Mouse (Mus musculus) MEL (cell line): ENCODE results near the gene Rnaseh2c. TPM values are rescaled to one million over a fixed set of nuclear protein-coding genes. Genes with fewer than 3 reads are reported as not detected.

Experiments used
- DNase-seq: peaks from one replicate; pipeline ENCODE4 v3.0.0; 2011; ENCODE audit warnings: low read depth, low spot score
- H3K27ac ChIP-seq: 2 replicates; pipeline ENCODE4 v1.5.1; 2012; ENCODE audit warnings: low read depth, mild to moderate bottlenecking, control low read depth, low read length, moderate library complexity; ENCODE audit not compliant: control insufficient read depth
- H3K27me3 ChIP-seq, 2 experiments: fragments of 150-350 bp in 1 of 2; sonication (generic) in 1 of 2; 2 replicates each; pipeline ENCODE4 v1.6.1; 2012; ENCODE audit warnings: low read length in 2 of 2, mild to moderate bottlenecking in 2 of 2, improper control_type of control experiment in 1 of 2, moderate library complexity in 1 of 2; ENCODE audit not compliant: insufficient read depth in 2 of 2, control insufficient read depth in 1 of 2
- H3K36me3 ChIP-seq, 2 experiments: 2 replicates each; pipeline ENCODE4 v1.6.1; 2012 to 2014; ENCODE audit warnings: low read length in 2 of 2, improper control_type of control experiment in 1 of 2, inconsistent platforms in 1 of 2, mild to moderate bottlenecking in 1 of 2; ENCODE audit not compliant: insufficient read depth in 2 of 2, control insufficient read depth in 1 of 2
- H3K4me1 ChIP-seq, 2 experiments: fragments of 150-350 bp in 1 of 2; sonication (generic) in 1 of 2; 2 replicates each; pipeline ENCODE4 v1.6.1; 2012; ENCODE audit warnings: low read length in 2 of 2, improper control_type of control experiment in 1 of 2, mild to moderate bottlenecking in 1 of 2; ENCODE audit not compliant: insufficient read depth in 2 of 2, control insufficient read depth in 1 of 2
- H3K4me3 ChIP-seq, 2 experiments: fragments of 150-350 bp in 1 of 2; sonication (generic) in 1 of 2; 2 replicates each; pipeline ENCODE4 v1.5.1; 2012; ENCODE audit warnings: low read depth in 2 of 2, low read length in 2 of 2, mild to moderate bottlenecking in 2 of 2, moderate library complexity in 2 of 2, control low read depth in 1 of 2, improper control_type of control experiment in 1 of 2; ENCODE audit not compliant: control insufficient read depth in 1 of 2, insufficient read depth in 1 of 2
- H3K79me2 ChIP-seq: 2 replicates; pipeline ENCODE4 v1.6.1; 2012; ENCODE audit warnings: mild to moderate bottlenecking, low read length, moderate library complexity; ENCODE audit not compliant: control insufficient read depth, poor library complexity, insufficient read depth
- H3K9ac ChIP-seq: 2 replicates; pipeline ENCODE4 v1.6.1; 2012; ENCODE audit warnings: low read depth, mild to moderate bottlenecking, control low read depth, low read length, moderate library complexity; ENCODE audit not compliant: control insufficient read depth, poor library complexity, severe bottlenecking
- H3K9me3 ChIP-seq: fragments of 150-350 bp; sonication (generic); replicated peaks from 2 replicates; pipeline ENCODE4 v1.6.1; 2012; ENCODE audit warnings: mild to moderate bottlenecking, low read length, improper control_type of control experiment, moderate library complexity; ENCODE audit not compliant: insufficient read depth
- BHLHE40 ChIP-seq: IDR thresholded peaks from 2 replicates; pipeline ENCODE4 v1.6.1; 2012; ENCODE audit warnings: low read depth, mild to moderate bottlenecking, inconsistent platforms, low read length, improper control_type of control experiment, borderline replicate concordance
- CHD2 ChIP-seq: IDR thresholded peaks from 2 replicates; pipeline ENCODE4 v1.6.1; 2011; ENCODE audit warnings: low read length, improper control_type of control experiment
- E2F4 ChIP-seq: IDR thresholded peaks from 2 replicates; pipeline ENCODE4 v1.6.1; 2011; ENCODE audit warnings: low read depth, low read length, improper control_type of control experiment, borderline replicate concordance
- ELF1 ChIP-seq: IDR thresholded peaks from 2 replicates; pipeline ENCODE4 v1.6.1; 2014; ENCODE audit warnings: low read depth, mild to moderate bottlenecking, inconsistent platforms, low read length, improper control_type of control experiment, moderate library complexity
- EP300 ChIP-seq, 2 experiments: IDR thresholded peaks; 2 replicates each; pipeline ENCODE4 v1.6.1; 2011; ENCODE audit warnings: improper control_type of control experiment in 2 of 2, low read length in 2 of 2, low read depth in 1 of 2, mild to moderate bottlenecking in 1 of 2
- ETS1 ChIP-seq: IDR thresholded peaks from 2 replicates; pipeline ENCODE4 v1.6.1; 2012; ENCODE audit warnings: low read depth, mild to moderate bottlenecking, inconsistent platforms, low read length, improper control_type of control experiment, moderate library complexity
- GABPA ChIP-seq: IDR thresholded peaks from 2 replicates; pipeline ENCODE4 v1.6.1; 2012; ENCODE audit warnings: low read depth, mild to moderate bottlenecking, inconsistent platforms, low read length, improper control_type of control experiment, moderate library complexity
- GATA1 ChIP-seq: IDR thresholded peaks from 2 replicates; pipeline ENCODE4 v1.6.1; 2011; ENCODE audit warnings: low read depth, low read length, improper control_type of control experiment
- HCFC1 ChIP-seq: IDR thresholded peaks from 2 replicates; pipeline ENCODE4 v1.6.1; 2012; ENCODE audit warnings: low read depth, mild to moderate bottlenecking, inconsistent platforms, low read length, improper control_type of control experiment, moderate library complexity
- JUND ChIP-seq: IDR thresholded peaks from 2 replicates; pipeline ENCODE4 v1.6.1; 2011; ENCODE audit warnings: low read depth, mild to moderate bottlenecking, improper control_type of control experiment, low read length
- MAFK ChIP-seq: IDR thresholded peaks from 2 replicates; pipeline ENCODE4 v1.6.1; 2011; ENCODE audit warnings: low read depth, mild to moderate bottlenecking, low read length, improper control_type of control experiment, borderline replicate concordance
- MAX ChIP-seq: IDR thresholded peaks from 2 replicates; pipeline ENCODE4 v1.6.1; 2011; ENCODE audit warnings: low read length, improper control_type of control experiment
- MAZ ChIP-seq: IDR thresholded peaks from 2 replicates; pipeline ENCODE4 v1.6.1; 2012; ENCODE audit warnings: low read depth, mild to moderate bottlenecking, inconsistent platforms, low read length, improper control_type of control experiment
- MEF2A ChIP-seq: IDR thresholded peaks from 2 replicates; pipeline ENCODE4 v1.6.1; 2014; ENCODE audit warnings: low read depth, mild to moderate bottlenecking, inconsistent platforms, low read length, improper control_type of control experiment; ENCODE audit not compliant: poor library complexity, insufficient replicate concordance, severe bottlenecking; ENCODE audit errors: extremely low read depth
- MXI1 ChIP-seq: IDR thresholded peaks from 2 replicates; pipeline ENCODE4 v1.6.1; 2011; ENCODE audit warnings: mild to moderate bottlenecking, low read depth, low read length, improper control_type of control experiment
- MYC ChIP-seq: IDR thresholded peaks from 2 replicates; pipeline ENCODE4 v1.6.1; 2011; ENCODE audit warnings: low read depth, mild to moderate bottlenecking, low read length, improper control_type of control experiment, moderate library complexity
- NELFE ChIP-seq: IDR thresholded peaks from 2 replicates; pipeline ENCODE4 v1.6.1; 2011; ENCODE audit warnings: low read depth, low read length, improper control_type of control experiment
- NRF1 ChIP-seq: IDR thresholded peaks from 2 replicates; pipeline ENCODE4 v1.6.1; 2014; ENCODE audit warnings: low read depth, mild to moderate bottlenecking, inconsistent platforms, low read length, improper control_type of control experiment, moderate library complexity; ENCODE audit not compliant: poor library complexity, insufficient read depth, severe bottlenecking
- POLR2AphosphoS2 ChIP-seq: IDR thresholded peaks from 2 replicates; pipeline ENCODE4 v1.6.1; 2011; ENCODE audit warnings: low read length, improper control_type of control experiment
- RCOR1 ChIP-seq: IDR thresholded peaks from 2 replicates; pipeline ENCODE4 v1.6.1; 2012; ENCODE audit warnings: low read depth, mild to moderate bottlenecking, inconsistent platforms, low read length, improper control_type of control experiment
- SMC3 ChIP-seq: IDR thresholded peaks from 2 replicates; pipeline ENCODE4 v1.6.1; 2011; ENCODE audit warnings: low read depth, low read length, improper control_type of control experiment
- TAL1 ChIP-seq: IDR thresholded peaks from 2 replicates; pipeline ENCODE4 v1.6.1; 2012; ENCODE audit warnings: mild to moderate bottlenecking, inconsistent platforms, low read length, moderate library complexity, mixed read lengths
- TCF12 ChIP-seq: IDR thresholded peaks from 2 replicates; pipeline ENCODE4 v1.6.1; 2014; ENCODE audit warnings: low read depth, mild to moderate bottlenecking, inconsistent platforms, low read length, improper control_type of control experiment, moderate library complexity
- USF1 ChIP-seq: IDR thresholded peaks from 2 replicates; pipeline ENCODE4 v1.6.1; 2014; ENCODE audit warnings: low read depth, mild to moderate bottlenecking, inconsistent platforms, low read length, improper control_type of control experiment, moderate library complexity
- ZMIZ1 ChIP-seq: IDR thresholded peaks from 2 replicates; pipeline ENCODE4 v1.6.1; 2012; ENCODE audit warnings: low read depth, mild to moderate bottlenecking, inconsistent platforms, low read length, improper control_type of control experiment, moderate library complexity
- ZNF384 ChIP-seq: IDR thresholded peaks from 2 replicates; pipeline ENCODE4 v1.6.1; 2012; ENCODE audit warnings: low read depth, mild to moderate bottlenecking, inconsistent platforms, low read length, improper control_type of control experiment
- polyA plus RNA-seq, 2 experiments: library from polyadenylated mRNA; stranded (reverse) in 1 of 2; unstranded in 1 of 2; fragments of >175 nt in 1 of 2; fragments of >200 nt in 1 of 2; gene quantifications; 2 replicates each; pipeline versions ENCODE4 v1.2.1 to v1.2.4; 2012; ENCODE audit warnings: low replicate concordance in 2 of 2, low read depth in 1 of 2; ENCODE audit not compliant: insufficient read length in 2 of 2, insufficient read depth in 1 of 2, missing spikeins in 1 of 2
- total RNA-seq: library from RNA; depleted of rRNA; stranded (reverse); fragments of 300-350 nt; gene quantifications from 2 replicates; pipeline ENCODE4 v1.2.3, GENCODE M21; 2012

Gene Rnaseh2c
- total and polyA plus RNA-seq, 3 experiments = 109 to 165 TPM; not detected in 1

- Histone ChIP-seq H3K9me3 (no peaks in the 10 kb centered on the region), H3K9ac (no peak overlapping the region), H3K36me3 (no peaks in the 10 kb centered on the region), H3K27me3 (no peaks in the 10 kb centered on the region), H3K79me2 (no peaks in the 10 kb centered on the region), H3K27ac (no peak overlapping the region), H3K4me3 (no peak overlapping the region), H3K4me1 (no peaks in the 10 kb centered on the region)
- no peak for DNase-seq
- TF ChIP-seq GATA1 (no peak), JUND (no peak), MXI1 (no peak), TCF12 (no peak), NRF1 (no peak), USF1 (no peak), ELF1 (no peak), POLR2AphosphoS2 (no peak), ETS1 (no peak), SMC3 (no peak), MAZ (no peak), ZMIZ1 (no peak)
These were observed 43.5 kb upstream of the Rnaseh2c start for GRCm38 (mm10) chr19:5558169-5558568.

- Histone ChIP-seq H3K27me3 (no peaks in the 10 kb centered on the region), H3K9ac (no peak overlapping the region)
These were observed 42.9 kb upstream of the Rnaseh2c start for GRCm38 (mm10) chr19:5558770-5559169.

More at GRCm38 (mm10) chr19:5558770-5559169, 42.9 kb upstream of the Rnaseh2c start:
- H3K4me1 ChIP-seq = no peaks in the 10 kb centered on the region
- H3K27ac ChIP-seq = no peak overlapping the region
- TF ChIP-seq EP300 (IDR thresholded peaks at IDR 0.05; ENCODE audit: low read depth in 1 of 2, low read length in 2 of 2) = no peak
- no peak for TF ChIP-seq JUND
- TF ChIP-seq MAZ = no peak
- TF ChIP-seq TAL1 = no peak
- TF ChIP-seq TCF12 = no peak
- TF ChIP-seq MEF2A = no peak
- TF ChIP-seq BHLHE40 = no peak
- no peak for TF ChIP-seq MAX
- no peak for TF ChIP-seq HCFC1
- no peak for TF ChIP-seq CHD2
- no peak for TF ChIP-seq MAFK
- no peak for TF ChIP-seq RCOR1
- TF ChIP-seq ZNF384 = no peak
- no peak for TF ChIP-seq SMC3
- no peak for TF ChIP-seq E2F4
- no peak for TF ChIP-seq GABPA
- no peak for TF ChIP-seq NELFE
- TF ChIP-seq MYC = no peak
- TF ChIP-seq, all 39 proteins: peak for 0
- Histone ChIP-seq H3K79me2 (no peaks in the 10 kb centered on the region), H3K9me3 (no peaks in the 10 kb centered on the region), H3K36me3 (no peaks in the 10 kb centered on the region), H3K4me3 (no peak overlapping the region)
- DNase-seq = no peak
